Mouse (Mus musculus) frontal cortex, postnatal 10 days (tissue): ENCODE data around the gene 2510009E07Rik.
"Not testable (repeated sequence)": the region's sequence is repeated elsewhere in the genome, so short reads cannot be mapped to it uniquely, and the experiment has no call there.

Source experiments
- DNase-seq, 2 experiments: peaks; one replicate each; pipeline ENCODE4 v3.0.0; 2022; ENCODE audit warnings: low spot score in 2 of 2, mixed read lengths in 1 of 2

Gene 2510009E07Rik

GRCm38 (mm10) chr16:21676791-21677190, 17.7 kb downstream of the 2510009E07Rik start:
- no peak for DNase-seq

GRCm38 (mm10) chr16:21673651-21674050, 20.8 kb downstream of the 2510009E07Rik start:
- DNase-seq: not testable (repeated sequence)

GRCm38 (mm10) chr16:21673046-21673445, 21.4 kb downstream of the 2510009E07Rik start:
- DNase-seq: not testable (repeated sequence)

DNA sequence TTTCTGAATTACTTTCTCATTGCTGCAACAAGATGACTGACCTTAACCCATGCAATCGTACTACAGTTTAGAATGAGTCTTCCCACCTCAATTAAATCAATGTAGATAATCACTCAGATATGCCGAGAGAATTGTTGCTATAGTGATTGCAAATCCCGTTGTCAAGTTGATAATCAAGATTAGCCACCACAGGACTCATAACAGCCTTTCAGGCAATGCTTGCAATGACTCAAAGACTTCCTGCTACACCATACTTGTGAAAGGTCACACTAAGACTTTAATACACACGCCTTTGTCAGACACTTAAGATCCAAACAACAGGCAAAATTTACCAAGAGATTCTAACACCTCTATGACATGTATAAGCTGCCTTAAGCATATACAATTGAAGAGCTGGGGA, 22.6 kb downstream of the 2510009E07Rik start:
- DNase-seq: no peak

GRCm38 (mm10) chr16:21665423-21665986, 29.0 kb downstream of the 2510009E07Rik start:
- no peak for DNase-seq

GRCm38 (mm10) chr16:21664633-21665363, 29.7 kb downstream of the 2510009E07Rik start:
- no peak for DNase-seq

- DNase-seq: no peak
These were observed 38.5 kb downstream of the 2510009E07Rik start for GRCm38 (mm10) chr16:21655961-21656360.

GRCm38 (mm10) chr16:21655291-21655690, 39.2 kb downstream of the 2510009E07Rik start:
- DNase-seq: no peak

DNA sequence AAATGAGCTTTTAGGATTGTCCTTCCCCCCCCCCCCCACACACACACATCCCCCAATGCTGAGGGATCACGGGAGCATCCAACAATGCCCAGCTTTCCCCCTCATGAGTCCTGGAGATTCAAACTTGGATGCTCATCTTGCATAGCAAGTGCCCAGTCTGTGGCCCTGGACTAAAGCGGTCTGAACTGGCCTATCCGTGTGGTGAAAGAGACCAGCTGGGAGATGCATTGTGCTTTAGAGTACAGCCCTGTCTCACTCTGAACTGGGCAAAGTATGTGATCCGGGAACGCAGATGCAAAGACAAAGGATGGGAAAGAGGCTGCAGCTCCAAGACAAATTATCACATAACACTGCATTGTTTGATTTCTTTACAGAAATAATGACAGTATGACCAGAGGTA, 40.1 kb downstream of the 2510009E07Rik start:
- no peak for DNase-seq

DNA sequence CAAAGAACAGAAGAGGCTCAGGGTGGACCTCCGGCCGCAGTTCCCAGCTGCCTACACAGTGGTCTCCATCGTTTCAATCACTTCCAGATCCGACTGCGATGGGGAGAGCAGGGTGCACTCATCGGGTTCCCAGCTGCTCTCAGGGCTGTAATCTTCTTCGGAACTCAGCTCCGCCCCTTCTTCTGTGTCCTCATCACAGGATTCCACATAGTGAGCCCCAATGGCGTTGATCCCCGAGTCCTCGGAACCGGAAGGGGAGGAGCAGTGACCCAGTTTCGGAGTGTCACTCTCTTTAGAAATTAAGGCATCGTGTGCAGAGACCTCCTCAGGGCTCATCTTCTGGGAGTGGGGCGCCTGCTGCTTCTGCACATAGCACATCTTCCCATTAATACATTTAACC, 41.3 kb downstream of the 2510009E07Rik start:
- no peak for DNase-seq

- no peak for DNase-seq
These were observed 43.3 kb downstream of the 2510009E07Rik start for GRCm38 (mm10) chr16:21651161-21651560.

DNA sequence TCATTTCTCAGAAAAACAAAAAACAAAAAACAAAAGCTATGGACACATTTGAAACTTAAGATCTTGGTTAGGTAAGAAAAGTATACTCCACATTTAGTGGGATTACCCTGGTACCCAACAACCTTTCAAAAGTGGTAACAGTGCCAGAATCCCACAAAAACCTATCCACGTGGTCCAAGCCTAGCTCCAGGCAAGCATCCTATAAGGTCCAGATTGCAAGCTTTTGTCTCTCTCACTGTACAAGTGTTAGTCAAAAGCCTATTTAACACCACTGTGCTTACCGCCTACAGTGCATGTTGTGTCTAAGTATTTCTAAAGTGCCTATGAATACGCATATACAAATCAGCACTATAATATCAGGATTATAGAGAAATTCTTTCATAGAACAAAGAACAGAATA, 44.2 kb downstream of the 2510009E07Rik start:
- no peak for DNase-seq

DNA sequence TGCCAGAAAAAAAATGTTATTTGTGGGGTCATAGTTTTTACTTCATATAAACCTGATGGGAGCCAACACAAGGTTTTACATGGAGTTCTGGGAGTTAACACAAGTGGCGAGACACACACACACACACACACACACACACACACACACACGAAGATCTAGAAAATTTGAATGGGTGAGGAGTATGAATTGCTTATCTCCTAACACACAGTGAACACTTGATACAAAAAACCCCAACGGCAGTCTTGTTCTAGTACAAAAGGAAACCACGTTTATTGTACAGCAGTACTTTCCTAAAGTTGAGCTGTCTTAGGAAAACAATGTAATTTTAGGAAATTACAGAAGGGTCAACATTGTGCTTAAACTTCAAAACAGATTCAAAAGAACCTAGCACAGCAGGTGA, 45.7 kb downstream of the 2510009E07Rik start:
- no peak for DNase-seq

DNA sequence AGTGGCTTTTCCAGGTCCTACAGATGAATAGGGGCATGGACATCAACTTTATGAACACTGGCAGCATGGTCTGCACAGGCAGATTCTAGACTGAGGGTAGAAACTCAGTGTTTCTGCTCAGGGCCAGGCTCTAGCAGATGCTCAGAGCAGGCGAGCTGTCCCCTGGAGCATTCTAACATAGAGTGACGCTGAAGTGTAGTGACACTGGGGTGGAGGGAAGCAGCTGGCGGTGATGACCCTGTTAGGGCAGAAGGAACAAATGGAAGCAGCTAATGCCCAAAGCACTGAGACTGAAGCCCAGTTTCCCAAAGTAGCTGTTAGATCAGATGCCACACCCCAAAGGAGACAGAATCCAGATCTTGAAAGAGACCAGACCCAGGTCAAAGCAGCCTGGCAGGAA, 48.0 kb downstream of the 2510009E07Rik start:
- DNase-seq: no peak

- no peak for DNase-seq
These were observed 48.5 kb downstream of the 2510009E07Rik start for GRCm38 (mm10) chr16:21645915-21646314.

GRCm38 (mm10) chr16:21644574-21644973, 49.9 kb downstream of the 2510009E07Rik start:
- no peak for DNase-seq

DNA sequence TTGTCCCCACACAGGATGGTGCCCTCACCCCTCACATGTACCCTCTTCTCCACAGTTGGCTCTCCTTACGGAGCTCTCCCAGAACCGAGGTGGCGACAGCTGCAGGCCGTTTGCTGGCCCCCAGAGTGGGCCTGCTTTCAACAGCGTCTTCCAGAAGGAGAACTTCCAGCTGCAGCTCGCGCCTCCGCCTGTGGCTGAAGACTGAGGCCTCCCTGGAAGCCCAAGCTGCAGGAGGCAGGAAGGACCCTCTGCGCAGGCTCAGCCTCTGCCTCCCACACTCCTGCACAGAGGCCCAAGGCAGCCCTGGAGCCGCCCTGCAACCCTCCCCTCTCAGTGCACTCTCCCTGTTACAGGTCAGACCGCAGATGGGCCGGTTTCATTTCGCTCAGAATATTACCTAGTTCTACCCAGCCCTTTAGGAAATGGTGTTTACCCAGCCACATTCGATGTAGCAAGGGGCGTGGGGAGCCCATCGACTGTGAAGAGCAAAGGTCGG, 50.4 kb downstream of the 2510009E07Rik start:
- DNase-seq: no peak

- no peak for DNase-seq
These were observed 50.8 kb downstream of the 2510009E07Rik start for GRCm38 (mm10) chr16:21643621-21644041.

DNA sequence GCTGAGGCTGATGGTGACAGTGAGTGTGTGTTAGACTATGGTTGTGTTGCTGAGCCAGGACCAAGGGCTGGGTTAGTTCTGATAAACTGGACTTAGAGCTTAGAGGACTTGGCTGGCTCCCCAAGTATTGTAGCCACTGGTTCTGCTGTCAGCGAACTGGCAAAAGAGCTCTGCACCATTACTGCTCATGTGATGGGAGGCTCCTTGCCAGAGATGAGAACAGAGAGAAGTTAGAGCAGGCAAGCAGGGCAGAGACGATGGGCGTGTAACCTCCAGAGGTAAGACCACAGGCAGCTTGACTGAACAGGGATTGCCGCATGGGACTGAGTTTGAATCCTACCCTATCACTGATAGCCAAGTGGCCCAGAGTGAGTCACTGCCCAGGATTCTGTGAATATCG, 51.6 kb downstream of the 2510009E07Rik start:
- no peak for DNase-seq

GRCm38 (mm10) chr16:21641944-21642343, 52.5 kb downstream of the 2510009E07Rik start:
- no peak for DNase-seq

GRCm38 (mm10) chr16:21640766-21641499, 53.5 kb downstream of the 2510009E07Rik start:
- no peak for DNase-seq

GRCm38 (mm10) chr16:21637201-21637819, 57.2 kb downstream of the 2510009E07Rik start:
- DNase-seq: no peak
